Mouse (Mus musculus) heart, adult 9 months (tissue): Measurements from ENCODE around the gene Vwa5a.

Experiments used
- DNase-seq, 2 experiments: peaks; one replicate each; pipeline ENCODE4 v3.0.0; 2022; ENCODE audit warnings: low spot score in 2 of 2

Gene Vwa5a

DNA sequence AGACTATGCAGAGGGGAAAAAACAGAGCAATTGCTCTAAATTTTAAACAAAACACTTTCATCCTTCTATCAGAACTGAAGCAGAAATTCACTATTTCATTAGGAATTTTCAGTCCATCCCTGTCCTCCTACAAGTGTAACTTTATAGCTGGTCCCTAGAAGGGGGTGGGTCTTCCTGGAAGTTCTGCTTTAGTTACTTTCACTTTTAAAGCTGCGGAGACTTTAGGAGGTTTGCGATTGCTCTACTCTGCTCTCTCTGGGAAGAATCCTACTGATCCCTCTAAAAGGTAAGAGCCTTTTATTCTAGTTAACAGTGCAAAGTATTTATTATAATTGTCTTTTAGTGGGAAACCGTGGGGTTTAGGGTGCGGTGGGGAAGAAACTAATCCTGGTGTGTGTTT lies at the start of gene Vwa5a:
Gene Vwa5a (plus strand): TSS at position 167 of the 400 bp plus-strand sequence.
- peak; percentile 60 to 61 for DNase-seq

DNA sequence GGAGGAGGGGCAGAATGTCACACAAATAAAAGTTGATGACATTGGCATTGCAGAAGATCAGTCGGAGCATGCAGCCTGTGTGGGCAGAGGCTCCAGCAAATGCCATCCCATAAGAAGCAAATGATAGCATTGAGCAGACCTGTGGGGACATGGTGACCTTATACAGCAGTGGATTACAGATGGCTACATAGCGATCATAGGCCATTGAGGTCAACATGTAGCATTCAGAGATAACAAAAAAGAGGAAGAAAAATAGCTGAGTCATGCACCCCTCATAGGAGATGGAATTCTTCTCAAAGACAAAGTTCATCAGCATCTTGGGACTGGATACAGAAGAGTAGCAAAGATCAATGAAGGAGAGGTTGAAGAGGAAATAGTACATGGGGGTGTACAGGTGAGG lies 45.2 kb upstream of the Vwa5a start:
- no peak for DNase-seq

DNA sequence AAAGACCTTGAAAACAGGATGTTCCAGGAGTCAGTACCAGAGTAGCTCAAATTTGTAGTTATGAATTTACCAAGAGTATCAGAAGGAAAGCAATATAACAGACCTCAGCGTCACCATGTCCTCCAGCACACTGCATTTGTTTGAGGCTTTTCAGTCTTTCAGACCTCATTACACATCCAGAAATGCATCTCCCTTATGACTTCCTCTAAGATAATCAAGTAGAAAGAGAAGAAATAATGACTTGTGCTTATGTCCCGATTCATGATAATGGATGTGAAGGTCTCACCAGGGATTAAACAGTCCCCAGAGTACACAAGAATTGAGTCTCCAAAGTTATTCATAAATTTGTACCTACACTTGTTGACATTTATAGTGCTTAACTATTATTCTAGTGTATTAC lies 43.6 kb upstream of the Vwa5a start, which contains the start of gene Olfr918:
Gene Olfr918 (minus strand): TSS at position 101 of the 400 bp plus-strand sequence.
- no peak for DNase-seq

DNA sequence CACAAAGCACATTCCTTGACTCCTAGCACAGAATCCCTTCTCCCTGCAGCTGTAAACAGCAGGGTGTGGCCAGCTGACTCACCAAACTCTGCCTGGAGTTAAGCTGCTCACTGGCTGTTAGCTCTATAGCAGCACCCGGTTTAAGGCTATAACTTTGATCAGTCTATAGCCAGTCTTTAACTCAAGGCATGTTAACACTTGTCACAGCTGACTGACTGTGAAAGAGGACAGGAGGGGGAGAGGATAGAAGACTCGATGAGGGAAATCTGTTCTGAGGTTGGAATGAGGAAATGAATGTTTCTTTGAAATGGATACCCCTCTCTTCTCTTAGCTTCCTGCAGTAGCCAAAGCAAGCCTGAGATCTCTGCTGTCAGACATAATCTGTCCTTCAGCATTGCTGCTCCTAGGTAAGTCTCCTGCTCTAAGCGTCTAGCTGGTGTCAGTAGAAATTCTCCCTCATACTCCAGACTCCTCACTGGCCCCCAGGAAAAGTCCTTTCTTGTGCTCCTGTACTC lies 916 bp downstream of the Vwa5a start:
- DNase-seq, result peak in 1 of 2 experiments; percentile 4

DNA sequence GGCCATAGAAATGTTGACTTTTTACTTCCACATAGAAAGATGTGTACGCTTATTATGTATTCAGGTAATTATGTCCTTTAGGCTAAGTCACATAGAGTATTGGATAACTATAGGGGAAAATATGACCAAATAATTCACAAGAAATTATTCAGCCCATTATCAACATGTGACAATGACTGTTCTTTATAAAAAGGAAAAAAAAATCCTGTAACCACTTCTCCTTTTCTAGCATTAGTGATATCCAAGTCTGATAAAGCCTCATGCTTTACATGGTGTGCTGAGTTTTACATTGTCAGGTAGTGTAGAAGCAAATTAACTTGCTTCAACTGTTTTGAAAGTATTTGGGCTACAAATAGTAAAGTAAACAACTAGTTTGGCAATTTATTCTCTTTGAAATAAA lies 6.0 kb downstream of the Vwa5a start:
- DNase-seq, result no peak

DNA sequence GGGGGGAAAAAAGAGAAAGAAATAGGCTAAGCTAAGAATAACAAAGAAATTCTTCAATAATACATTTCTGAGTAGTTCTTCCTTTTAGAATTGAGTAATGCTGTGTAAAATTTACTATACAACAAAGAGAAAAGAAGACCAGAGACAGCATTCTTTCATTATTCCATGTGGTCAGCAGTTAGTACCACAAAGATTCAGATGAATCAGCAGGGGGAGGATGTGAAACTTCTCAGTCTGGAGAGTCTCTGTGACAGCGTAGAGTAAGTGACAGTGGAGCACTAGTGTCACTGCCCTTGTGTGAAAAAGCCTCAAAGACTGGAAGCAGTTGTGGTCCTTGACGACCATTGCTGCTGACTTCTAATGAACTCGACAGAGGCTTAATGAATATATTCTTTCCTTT lies 10.2 kb downstream of the Vwa5a start:
- DNase-seq, result no peak

DNA sequence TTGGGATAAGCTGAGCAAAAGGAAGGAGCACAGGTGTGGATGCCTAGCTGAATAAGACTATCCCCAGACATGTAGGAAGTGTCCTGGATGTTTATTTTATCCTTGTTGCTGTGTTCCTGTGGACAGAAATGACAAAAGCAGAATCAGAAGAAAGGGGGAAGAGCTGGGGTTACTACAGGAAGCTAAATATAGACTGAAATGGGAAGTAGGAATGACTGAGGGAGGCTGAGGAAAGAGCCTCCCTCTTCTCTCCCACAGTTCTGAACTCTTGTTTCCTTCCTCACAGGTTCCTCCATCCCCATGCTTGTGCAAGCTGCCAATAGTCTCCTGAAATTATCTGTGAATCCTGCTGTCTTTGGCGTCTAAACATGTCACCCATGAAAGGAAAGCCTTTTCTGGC lies 23.3 kb downstream of the Vwa5a start:
- DNase-seq, result no peak

DNA sequence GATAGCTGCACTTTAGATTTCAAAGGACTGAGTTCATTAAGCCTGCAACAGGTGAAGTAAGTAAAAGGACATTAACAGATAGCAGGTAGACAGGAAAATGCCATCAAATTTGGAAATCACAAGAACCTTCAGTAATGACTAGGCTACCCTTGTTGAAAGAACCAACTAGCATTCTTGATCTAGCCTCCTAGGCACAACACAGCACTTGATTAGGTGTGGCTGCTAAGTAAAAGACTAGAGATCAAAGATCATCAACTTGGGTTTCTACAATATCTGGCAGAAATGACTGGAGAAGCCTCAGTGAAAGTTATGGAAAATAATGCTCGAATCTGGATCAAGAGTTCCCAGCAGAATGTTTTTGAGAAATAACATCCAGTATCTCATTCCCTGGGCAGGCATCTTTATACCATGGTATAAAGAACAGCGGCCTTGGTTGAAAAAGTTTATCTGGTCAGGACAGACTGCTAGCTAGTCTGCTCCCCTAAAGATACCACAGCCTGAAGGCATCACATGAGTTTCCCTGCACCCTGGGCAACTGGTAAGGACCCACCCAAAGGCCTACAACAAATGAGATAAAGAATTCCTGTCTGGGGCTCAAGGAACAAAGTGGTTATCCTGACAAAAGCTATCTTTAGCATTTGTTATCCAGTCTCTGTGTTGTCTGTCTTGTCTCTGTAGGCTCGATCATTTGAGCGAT lies 26.7 kb downstream of the Vwa5a start:
- DNase-seq, result no peak

DNA sequence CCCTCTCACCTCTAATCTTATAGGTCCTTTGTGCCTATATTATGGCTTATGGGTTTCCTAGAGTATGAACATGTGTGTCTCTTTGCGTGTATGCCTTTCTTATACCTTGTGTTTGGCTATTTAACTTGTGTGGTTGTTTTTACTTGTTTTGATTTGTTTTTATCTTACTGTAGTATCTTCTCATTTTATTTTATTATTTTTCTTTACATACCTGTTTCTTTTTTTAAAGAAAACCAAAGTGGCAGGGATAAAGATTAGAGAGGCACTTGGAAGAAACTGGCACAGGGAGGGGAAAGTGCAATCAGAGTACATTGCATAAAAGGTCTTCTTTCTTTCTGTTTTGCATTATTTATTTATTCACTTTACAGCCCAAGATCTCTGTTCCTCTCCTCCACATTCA lies 33.9 kb downstream of the Vwa5a start, which contains the start of gene Olfr920:
Gene Olfr920 (plus strand): TSS at position 301 of the 400 bp plus-strand sequence.
- no peak for DNase-seq

DNA sequence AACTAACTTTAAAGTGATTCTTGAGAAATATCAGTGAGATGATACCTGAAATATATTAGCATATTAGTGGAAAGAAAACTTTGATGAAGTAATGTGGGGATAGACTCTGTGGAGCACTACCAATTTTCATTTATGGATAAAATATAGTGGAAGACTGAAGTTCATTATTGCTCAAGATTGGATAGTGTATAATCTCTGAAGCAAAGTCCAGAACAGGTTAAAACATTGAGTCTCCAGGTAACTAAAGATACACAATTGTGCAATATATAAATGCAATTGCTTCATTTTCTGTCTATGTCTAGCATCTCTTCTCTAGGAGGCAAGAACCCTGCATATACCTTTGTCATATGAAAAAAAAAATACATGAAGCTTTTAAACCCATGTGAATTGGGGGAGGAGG lies 54.7 kb downstream of the Vwa5a start, which contains the start of gene Olfr921:
Gene Olfr921 (plus strand): TSS at position 301 of the 400 bp plus-strand sequence.
- DNase-seq, result no peak

DNA sequence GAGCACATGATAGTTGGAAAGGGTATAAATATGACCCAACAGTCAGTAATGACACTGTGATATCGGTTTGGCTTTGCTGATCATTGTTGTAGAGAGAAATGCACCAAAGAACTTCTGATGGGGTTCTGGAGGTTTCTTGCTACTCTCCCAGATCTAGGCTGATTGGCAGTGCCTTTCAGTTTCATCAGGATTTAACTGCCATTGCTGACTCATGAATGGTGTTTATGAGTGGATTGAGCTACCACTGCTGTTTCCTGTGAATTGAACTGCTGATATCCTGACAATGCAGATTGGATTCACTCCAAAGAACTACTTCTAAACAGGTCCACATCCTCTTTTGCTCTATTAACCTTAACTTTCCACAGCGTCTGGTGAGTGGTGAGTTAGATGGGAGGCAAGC lies 74.6 kb downstream of the Vwa5a start:
- DNase-seq, result no peak
